Mouse (Mus musculus) retina, adult 2 months (tissue): ENCODE results near the gene Osbpl5.

ENCODE experiments used
- DNase-seq: peaks from one replicate; pipeline ENCODE4 v3.0.0-alpha.2; 2012; ENCODE audit warnings: low read depth, low spot score

Gene Osbpl5

DNA sequence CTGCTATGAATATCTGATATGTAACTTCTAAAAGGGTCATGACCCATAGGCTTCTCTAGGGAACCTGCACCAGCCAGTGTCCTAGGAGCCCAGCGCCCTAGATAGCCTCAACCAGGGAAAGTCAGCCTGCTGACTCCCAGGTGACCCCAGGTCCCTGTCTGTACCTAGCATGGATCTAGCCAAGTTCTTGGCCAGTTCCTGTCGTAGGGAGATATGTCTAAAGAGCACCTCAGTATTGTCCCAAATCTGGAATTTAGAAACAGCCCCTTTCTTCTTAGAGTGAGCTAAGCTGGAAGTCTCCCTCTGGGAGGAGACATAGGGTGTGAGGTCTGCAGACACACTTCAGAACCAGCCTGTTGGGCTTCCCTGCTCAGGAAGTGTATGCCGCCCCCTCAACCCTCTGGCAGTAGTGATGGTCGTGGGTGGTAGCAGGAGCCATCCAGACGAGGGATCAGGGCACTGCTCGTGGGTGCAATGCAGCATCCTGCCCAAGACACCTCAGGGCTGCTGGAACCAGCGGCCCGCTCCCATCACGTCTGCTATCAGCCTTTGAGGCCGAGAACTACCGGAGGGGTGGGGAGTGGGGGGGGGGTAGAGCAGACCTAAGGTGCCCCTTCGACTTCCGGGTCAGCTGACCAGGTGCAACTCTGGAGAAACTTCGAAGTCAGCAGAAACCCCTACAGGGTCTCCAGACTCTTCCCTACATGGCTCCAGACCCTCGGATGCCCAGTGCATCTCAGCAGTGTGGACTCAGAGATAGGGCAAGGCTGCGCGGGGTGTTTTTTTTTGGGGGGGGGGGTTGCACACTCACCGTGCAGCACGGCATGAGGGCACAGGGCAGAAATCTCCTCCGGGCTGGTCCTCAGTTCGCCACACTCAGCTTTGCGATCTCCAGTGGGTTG is at the start of gene Osbpl5:
Gene Osbpl5 (minus strand): TSS at position 861 of the 902 bp plus-strand sequence.
- no peak for DNase-seq

DNA sequence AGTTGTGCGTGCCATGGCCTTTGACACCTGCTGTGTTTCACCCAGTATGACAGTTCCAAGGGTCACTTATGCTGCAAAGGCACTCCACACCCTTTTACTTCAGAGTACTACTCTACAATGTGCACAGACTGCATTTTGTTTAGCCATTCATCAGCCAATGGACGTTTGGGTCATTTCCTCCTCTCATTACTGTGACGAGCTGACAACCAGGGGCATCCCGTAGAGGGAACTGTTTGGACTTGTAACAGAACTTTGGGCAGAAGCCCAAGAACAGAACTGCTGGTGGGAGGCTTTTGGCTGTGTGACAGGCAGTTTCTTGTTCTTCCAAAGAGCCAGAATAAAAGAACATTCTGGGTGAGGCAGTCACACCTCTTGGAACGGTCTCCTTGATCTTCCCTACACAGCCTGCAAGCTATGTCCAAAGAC is 48.4 kb upstream of the Osbpl5 start:
- DNase-seq: no peak

DNA sequence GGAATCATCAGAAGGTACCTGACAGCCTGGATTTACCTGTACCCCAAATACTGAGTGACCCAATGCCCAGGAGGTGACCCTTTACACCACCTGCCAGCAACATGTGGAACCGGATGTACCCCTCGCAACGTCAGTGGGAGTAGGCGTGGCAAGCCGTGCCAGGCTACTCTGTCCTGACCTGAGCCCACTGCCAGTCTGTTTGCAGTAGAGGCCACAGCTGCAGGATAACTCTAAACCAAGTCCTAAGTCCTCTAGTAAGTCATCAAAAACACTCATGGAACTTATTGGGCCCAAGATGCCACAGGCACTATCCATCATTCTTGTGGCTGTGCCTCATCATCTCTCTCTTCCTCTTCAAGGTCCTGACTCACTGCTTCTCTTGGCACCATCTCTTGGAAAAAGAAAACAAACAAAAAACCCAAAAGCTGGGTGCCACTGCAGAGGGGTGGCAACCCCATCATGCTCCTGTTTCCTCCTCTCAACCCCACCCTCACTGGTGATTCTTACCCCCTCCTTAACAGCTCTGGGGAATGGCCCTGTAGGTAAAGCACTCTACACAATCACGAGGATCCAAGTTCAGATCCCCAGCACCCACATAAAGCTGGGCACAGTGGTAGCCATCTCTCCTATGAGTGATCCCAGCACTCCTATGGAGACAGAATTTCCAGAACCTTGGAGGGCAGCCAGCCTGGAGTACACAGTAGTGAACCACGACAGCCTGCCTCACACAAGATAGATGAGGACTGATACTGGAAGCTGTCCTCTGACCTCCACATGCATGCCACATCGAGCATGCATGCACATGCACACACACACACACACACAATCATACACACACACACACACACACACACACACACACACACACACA is 44.6 kb upstream of the Osbpl5 start:
- DNase-seq: no peak

DNA sequence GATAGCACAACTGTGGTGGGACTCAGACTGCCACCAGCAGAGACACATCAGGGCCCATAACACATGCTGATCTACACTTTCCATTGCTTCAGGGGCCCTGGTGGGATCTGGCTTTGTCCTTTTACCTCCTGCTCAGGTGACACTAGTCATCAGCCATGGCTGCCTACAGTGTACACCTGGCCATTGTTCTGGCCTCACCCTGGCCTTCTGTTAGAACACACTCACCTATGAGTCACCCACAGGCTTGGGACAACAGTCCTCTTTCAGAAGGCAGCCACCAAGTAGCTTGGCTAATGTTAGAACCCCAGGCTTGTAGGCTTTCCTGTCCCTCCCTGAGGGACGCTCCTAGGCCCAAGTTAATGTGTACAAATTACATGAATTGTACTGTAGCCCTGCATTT is 44.0 kb upstream of the Osbpl5 start:
- DNase-seq: no peak

DNA sequence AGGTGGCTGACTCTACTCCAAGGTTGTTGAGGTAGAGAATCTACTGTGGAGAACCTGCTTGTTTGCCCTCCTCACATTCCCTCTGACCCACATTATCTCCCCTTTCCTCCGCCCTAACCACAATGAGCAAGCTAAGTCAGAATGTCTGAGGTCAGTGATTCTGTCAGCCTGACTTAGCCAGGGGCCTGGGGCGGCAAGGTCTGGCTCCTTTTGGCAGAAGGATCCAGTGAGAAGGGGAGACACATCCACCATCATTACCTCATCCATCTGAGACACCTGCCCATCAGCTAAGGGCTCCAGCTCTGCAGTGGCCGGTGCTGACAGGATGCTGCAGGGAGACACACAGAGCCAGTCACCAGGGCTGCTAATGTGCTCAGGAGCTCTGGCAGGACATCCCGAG is 42.0 kb upstream of the Osbpl5 start:
- DNase-seq: no peak

DNA sequence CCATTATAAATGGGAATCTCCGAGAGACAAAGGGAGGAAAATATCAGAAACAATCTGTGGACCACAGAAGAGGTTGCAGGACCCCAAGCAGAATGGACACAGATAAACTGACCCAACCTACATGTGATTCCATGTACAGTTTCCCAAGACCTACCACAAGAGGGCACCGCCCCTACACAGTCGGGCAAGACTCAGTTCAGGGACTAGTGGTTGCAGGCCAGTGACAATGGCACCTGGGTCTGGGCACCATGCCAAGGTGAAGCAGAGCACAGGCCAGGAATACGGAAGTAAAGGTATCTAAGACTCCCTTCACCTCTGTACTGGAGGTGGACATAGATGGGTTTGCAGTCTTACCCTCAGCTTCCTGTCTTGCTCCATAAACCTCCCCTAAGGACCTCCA is 36.3 kb upstream of the Osbpl5 start:
- DNase-seq: no peak

- no peak for DNase-seq
Observed at GRCm38 (mm10) chr7:143792336-143792985, 35.7 kb upstream of the Osbpl5 start.

DNA sequence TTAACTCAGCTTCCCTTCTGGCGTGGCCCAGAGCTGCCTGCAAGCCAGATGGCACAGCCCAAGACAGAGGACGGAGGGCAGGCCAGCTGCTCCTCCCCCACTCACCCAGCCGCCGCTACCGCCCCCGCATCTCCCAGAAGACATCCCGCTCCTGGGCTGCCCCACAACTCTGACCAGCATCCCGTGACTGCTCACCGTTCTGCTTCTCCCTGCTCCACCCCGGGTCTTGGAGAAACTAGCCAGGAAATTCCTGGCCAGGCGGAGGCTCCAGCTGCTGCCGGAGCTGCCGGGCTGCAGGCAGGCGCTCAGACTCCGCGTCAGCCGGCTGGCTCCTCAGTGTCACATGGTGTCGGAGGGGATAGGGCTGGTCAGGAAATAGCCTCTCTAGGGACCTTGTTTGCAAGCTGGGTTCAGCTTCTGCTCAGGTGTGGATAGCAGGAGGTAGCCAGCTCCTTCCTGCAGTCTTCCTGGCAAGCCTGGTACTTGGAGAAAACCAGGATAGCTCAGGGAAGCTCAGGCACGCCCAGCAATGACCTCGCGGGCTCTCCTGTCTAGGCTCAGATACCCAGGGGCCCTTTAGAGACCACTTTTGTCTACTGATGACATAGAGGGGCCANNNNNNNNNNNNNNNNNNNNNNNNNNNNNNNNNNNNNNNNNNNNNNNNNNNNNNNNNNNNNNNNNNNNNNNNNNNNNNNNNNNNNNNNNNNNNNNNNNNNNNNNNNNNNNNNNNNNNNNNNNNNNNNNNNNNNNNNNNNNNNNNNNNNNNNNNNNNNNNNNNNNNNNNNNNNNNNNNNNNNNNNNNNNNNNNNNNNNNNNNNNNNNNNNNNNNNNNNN is 27.4 kb upstream of the Osbpl5 start, which contains the start of gene Mrgpre:
Gene Mrgpre (minus strand): TSS at position 505 of the 834 bp plus-strand sequence.
- DNase-seq: peak; percentile 22

GRCm38 (mm10) chr7:143783378-143783995 is 26.7 kb upstream of the Osbpl5 start:
- no peak for DNase-seq

DNA sequence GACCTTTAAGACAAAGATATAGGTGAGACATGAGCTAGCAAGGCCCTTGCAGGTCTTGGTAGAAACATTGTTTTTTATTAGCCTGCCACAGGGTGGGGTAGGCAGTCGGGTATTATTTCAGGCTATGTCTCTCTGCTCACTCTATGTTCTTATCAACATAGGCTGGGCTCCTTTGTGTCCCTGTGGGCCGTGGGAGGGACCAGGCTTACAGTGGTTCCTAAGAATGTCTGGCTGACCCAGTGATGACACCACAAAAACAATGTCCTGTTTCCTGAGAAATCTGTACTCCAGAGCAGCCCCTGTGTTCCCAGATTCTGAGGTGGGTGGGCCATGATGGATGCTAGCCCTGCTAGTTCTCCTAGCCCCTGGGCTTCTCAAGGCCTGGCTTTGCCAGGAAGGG is 20.6 kb upstream of the Osbpl5 start:
- DNase-seq: no peak

GRCm38 (mm10) chr7:143776137-143776536 is 19.4 kb upstream of the Osbpl5 start:
- no peak for DNase-seq

- DNase-seq: no peak
Observed at GRCm38 (mm10) chr7:143769461-143769860, 12.7 kb upstream of the Osbpl5 start.

DNA sequence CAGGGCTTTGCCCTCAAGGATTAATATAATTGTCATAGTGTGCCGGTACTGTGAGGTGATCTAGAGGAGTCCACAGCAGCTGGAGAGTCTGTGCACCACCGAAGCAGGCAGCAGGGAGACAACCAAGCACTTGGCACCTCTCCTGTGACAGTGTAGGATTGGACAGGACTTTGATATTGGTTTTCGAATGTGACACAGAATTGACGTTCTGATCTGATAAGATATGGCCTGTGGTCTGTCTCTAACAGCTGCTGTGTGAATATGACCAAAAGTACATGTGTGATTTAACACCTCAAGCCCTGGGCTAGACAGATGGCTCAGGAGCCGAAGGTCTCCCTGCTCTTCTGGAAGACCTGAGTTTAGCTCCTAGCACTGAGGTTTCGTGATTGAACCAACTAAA is 11.5 kb upstream of the Osbpl5 start:
- no peak for DNase-seq

GRCm38 (mm10) chr7:143766893-143767292 is 10.1 kb upstream of the Osbpl5 start, which contains the start of gene Mrgprg:
Gene Mrgprg, minus strand, starts transcription at chr7:143766993.
- DNase-seq: no peak

DNA sequence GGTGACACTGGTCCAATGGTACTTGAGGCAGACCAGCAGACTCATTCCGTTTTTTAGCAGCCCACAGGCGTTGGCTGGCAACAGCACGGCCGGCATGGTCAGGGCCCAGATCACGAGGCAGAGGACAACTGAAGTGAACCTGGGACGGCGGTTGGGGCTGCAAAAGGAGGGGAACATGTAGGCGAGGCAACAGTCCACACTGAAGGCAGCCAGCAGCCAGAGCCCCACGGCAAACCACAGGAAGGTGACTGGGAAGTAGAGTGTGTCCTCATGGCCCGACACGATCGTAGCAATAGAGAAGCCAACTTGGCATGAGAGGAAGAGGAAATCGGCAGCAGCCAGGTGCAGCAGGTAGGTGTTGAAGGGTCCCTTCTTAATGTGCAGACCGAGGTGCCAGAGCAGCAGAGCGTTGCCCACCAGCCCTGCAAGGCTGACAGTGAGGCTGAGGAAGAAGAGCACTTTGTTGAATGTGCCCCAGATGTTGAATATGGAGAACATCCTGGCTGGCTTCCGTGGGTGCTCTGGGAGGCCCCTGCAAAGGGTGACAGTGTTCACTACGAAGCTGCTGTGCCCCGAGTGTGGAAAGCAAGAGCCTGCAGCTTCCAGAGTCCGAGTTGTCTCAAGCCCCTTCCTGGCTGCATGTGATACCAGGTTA is 8.2 kb upstream of the Osbpl5 start:
- DNase-seq: no peak

- no peak for DNase-seq
Observed at GRCm38 (mm10) chr7:143763794-143764193, 7.0 kb upstream of the Osbpl5 start.

DNA sequence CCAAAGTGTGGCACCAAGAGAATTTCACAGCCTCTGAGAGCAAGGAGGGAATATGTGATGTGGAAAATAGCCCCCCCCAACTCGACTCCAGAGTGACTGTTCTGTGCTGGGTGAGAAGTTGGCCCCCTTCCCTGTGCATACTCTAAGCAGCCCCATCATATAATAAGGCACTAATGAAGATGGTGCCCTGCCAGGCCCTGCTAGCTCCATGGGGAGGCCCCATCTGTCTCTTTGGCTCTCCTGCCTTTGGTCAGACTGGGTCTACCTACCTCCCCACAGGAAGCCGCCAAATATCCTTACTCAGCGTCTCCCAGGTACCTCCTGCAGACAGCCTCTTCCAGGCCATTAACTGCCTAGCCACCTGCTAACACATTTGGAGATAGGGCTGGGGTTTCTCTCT is 2.2 kb upstream of the Osbpl5 start:
- no peak for DNase-seq

DNA sequence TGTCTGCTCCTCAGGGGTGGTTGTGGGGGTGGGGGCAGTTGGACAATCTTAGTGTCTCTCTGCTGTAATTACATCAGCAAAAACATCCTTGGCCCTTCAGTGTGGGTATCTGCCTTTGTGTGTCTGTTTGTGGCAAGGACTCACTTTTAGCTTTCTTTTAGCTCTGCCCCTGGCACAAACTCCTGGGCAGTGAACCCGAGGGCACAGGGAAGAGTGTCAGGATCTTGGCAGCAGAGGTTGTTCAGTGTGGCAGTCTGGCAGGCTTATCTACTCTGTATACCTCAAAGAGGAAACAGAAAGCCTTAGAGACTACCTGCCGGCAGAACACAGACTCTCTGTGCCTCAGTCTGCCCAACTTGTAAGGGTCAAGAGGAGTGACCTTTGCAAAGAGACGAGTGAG is 911 bp upstream of the Osbpl5 start:
- no peak for DNase-seq

DNA sequence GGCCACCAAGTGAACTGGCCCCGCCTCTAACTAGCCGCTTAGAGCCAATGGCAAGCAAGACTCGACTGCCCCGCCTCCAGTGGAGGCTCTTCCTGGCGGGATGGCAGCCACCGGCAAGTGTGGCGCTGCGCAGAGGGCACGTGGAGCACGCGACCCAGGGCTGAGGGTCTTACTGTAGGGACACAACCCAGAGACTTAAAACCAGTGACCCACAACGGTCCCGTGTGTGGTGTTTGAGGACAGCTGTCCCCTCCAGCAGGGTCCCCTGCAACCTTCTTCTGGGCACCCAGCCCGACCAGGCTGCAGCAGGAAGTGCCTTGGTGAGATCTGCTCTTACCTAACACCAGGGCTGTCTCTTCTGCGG is 224 bp upstream of the Osbpl5 start:
- no peak for DNase-seq
